Mouse (Mus musculus): Measurements from ENCODE around the gene Tmem206.

DNA sequence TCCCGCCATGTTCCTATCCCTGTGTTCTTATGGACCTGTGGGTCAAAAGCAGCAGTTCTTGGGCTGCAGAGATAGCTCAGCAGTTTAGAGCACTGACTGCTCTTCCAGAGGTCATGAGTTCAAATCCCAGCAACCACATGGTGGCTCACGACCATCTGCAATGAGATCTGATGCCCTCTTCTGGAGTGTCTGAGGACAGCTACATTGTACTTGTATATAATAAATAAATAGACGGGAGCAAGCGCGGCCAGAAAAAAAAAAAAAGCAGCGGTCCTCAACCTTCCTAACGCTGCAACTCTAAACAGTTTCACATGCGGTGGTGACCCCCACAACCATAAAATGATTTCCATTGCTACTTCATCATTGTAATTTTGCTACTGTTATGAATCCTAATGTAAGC, 8.9 kb upstream of the Tmem206 start:
- TF ChIP-seq CTCF (IDR thresholded peaks at IDR 0.05), result peak; percentile 40
- TF ChIP-seq EP300 (IDR thresholded peaks at IDR 0.05), result no peak

All from lung, postnatal 0 days (tissue).